Mouse (Mus musculus) embryonic facial prominence, embryonic 12.5 days (tissue): ENCODE data around the gene BC048562. TPM values are rescaled to one million over a fixed set of nuclear protein-coding genes. Genes with fewer than 3 reads are reported as not detected.
A peak's percentile ranks its signal among the peaks of the same experiment; 100 is the strongest.

Experiments used
- ATAC-seq: fragments of 200-750 bp; cut with Nextera tagmentation; 2 replicates; pipeline ENCODE4 v1.8.0; 2017; ENCODE audit not compliant: insufficient number of reproducible peaks, insufficient read depth, low FRiP score, low TSS enrichment
- H3K27ac ChIP-seq: fragments of 300-500 bp; sonication (generic); 2 replicates; pipeline ENCODE4 v1.5.1; 2016; ENCODE audit warnings: mild to moderate bottlenecking
- H3K27me3 ChIP-seq: fragments of 300-500 bp; sonication (generic); 2 replicates; pipeline ENCODE4 v1.6.1; 2016; ENCODE audit warnings: mild to moderate bottlenecking, moderate library complexity
- H3K36me3 ChIP-seq: fragments of 300-500 bp; sonication (generic); 2 replicates; pipeline ENCODE4 v1.6.1; 2016; ENCODE audit warnings: mild to moderate bottlenecking
- H3K4me1 ChIP-seq: fragments of 300-500 bp; sonication (generic); 2 replicates; pipeline ENCODE4 v1.6.1; 2016
- H3K4me2 ChIP-seq: fragments of 300-500 bp; sonication (generic); replicated peaks from 2 replicates; pipeline ENCODE4 v1.6.1; 2016; ENCODE audit warnings: mild to moderate bottlenecking, moderate library complexity
- H3K4me3 ChIP-seq: fragments of 300-500 bp; sonication (generic); 2 replicates; pipeline ENCODE4 v1.5.1; 2016; ENCODE audit warnings: mild to moderate bottlenecking
- H3K9ac ChIP-seq: fragments of 300-500 bp; sonication (generic); 2 replicates; pipeline ENCODE4 v1.6.1; 2016; ENCODE audit warnings: mild to moderate bottlenecking, moderate library complexity
- H3K9me3 ChIP-seq: fragments of 300-500 bp; sonication (generic); 2 replicates; pipeline ENCODE4 v1.6.1; 2016; ENCODE audit warnings: mild to moderate bottlenecking, moderate library complexity
- WGBS: fragments of 180-500 bp; shearing (Covaris S2); methylation state at CpG from one replicate; pipeline ENCODE4 v1.1.7; 2016; 5-methylcytosine and 5-hydroxymethylcytosine counted together
- polyA plus RNA-seq: library from polyadenylated mRNA; unstranded; fragments of >200 nt; fragmentation: Nextera tagmentation; extraction: Ambion mirVana; gene quantifications from 2 replicates; pipeline ENCODE4 v1.2.1, GENCODE M21; 2016

The BC048562 gene
- polyA plus RNA-seq, 1 experiment from 2014 or later = not detected

DNA sequence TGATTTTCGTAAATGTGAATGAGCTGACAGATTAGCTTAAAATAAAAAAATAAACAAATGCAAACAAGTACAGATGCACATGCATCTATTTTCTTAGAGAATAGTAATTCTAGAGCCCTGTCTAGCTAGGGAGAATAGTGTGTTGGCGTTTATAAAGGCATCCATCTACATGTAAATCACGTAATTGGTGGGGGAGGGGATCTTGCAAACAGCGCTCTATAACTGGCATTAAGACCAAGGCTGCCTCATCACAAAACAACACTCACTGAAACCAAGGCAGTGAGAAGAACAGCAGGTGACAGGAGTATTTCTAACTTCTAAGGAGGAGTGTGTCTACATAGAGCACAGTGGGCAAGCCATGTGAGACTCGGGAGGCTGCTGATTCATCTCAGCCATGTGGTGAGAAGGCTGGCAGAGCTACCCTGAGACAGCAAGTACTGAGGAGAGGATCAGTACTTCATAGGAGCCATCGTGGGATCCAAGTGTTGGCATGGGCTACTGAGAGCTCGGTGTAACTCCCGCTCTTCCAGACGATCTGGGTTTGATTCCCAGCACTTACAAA lies 24.8 kb upstream of the BC048562 start:
- Histone ChIP-seq H3K27me3 (no peaks in the 10 kb centered on the region), H3K9me3 (no peaks in the 10 kb centered on the region), H3K36me3 (no peaks in the 10 kb centered on the region), H3K4me2 (no peak overlapping the region), H3K27ac (no peak overlapping the region), H3K4me1 (no peaks in the 10 kb centered on the region), H3K9ac (no peak overlapping the region), H3K4me3 (no peak overlapping the region)
- no peak for ATAC-seq
- 80% methylated on average over 9 of the region's 9 CpGs for WGBS

GRCm38 (mm10) chr9:108412221-108412620 lies 24.1 kb upstream of the BC048562 start:
- Histone ChIP-seq H3K4me2 (no peak overlapping the region), H3K4me3 (no peak overlapping the region), H3K27ac (no peak overlapping the region), H3K9me3 (no peaks in the 10 kb centered on the region), H3K27me3 (no peaks in the 10 kb centered on the region), H3K36me3 (no peaks in the 10 kb centered on the region), H3K9ac (no peak overlapping the region), H3K4me1 (no peaks in the 10 kb centered on the region)
- WGBS = 74% methylated on average over 1 of the region's 1 CpGs
- no peak for ATAC-seq

DNA sequence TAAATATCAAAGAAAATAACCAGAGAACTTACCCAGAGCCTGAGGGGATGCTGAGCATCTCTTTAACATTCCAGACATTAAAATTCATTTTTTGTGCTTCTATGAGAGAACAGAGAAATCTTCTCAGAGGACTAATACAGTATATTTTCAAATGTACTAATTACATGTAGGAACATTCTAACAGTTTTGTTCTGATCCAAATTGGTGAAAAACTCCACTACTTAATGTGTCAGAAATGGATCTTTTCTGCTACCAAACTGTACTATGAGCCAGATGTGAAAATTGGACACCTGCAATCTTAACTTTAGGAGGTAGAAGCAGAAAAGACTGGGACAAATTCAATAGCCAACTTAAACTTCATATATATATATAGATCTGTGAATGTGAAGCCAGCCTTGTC lies 7.9 kb upstream of the BC048562 start, which contains the start of gene Ccdc36:
Gene Ccdc36 (minus strand): TSS at position 101 of the 400 bp plus-strand sequence.
- Histone ChIP-seq H3K9ac (no peak within 1 kb of the TSS), H3K27ac (no peak within 1 kb of the TSS), H3K36me3 (no peaks in the 10 kb centered on the region), H3K9me3 (no peaks in the 10 kb centered on the region), H3K4me2 (no peak within 1 kb of the TSS), H3K27me3 (no peaks in the 10 kb centered on the region), H3K4me3 (no peak within 1 kb of the TSS), H3K4me1 (no peaks in the 10 kb centered on the region)
- no peak for ATAC-seq

DNA sequence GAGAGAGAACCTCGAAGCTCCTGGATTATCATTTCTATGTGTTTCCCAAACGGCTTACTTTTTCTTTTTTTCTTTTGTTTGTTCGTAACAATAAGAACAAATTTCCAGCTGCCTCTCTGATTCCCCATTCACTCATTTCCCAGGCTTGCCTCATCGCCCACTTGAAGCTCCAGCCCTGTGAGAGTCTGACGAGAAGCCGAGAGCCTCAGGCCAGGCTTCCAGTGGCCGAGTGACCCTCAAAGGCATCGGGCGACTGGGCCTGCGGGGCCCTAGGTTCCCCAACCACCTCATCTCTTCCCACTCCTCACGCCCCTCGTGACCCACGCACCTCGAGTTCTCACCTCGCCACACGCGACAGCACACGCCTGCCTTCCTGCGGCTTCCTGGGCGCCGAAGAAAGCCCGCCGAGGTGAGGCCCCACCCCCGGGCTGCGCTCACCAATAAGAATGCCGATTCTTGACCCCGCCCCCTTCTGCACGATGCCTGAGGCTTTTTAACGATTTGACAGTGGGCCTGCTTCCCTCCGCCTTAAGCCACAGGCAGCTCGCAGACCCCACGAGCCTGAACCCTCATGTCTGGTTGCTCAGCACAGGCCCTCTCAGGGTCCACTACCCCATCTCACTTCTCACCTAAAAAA lies 4.7 kb upstream of the BC048562 start:
- H3K9me3 ChIP-seq = no peaks in the 10 kb centered on the region
- no peak overlapping the region for H3K27ac ChIP-seq
- H3K27me3 ChIP-seq = no peaks in the 10 kb centered on the region
- H3K4me2 ChIP-seq = peak overlapping the region; percentile 40
- 0 out of 2 replicates have a peak overlapping the region, but pooled peaks have one; percentile 24 for H3K9ac ChIP-seq
- no peaks in the 10 kb centered on the region for H3K36me3 ChIP-seq
- H3K4me1 ChIP-seq = no peaks in the 10 kb centered on the region
- WGBS = 48% methylated on average over 32 of the region's 32 CpGs
- peak overlapping the region; percentile 20 for H3K4me3 ChIP-seq
- ATAC-seq = no peak

DNA sequence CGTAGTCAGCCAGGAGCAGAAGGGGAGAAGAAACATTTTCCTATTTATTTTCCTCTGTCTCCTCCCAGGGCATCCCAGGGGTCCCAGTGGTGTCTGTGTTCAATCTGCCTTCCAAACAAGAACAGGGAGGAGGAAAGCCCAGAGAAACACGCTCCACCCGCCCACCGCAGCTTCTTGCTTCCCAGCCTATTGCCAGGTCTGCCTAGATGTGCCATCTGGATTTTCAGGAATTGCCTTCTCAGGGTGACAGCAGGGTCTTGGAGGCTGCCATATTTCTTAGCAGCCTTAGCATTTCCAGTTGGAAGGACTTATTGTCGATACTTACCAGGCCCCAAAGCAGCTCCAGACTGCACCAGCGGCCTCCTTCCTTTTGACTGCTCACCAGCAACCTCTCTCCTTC lies 2.9 kb downstream of the BC048562 start:
- no peaks in the 10 kb centered on the region for H3K36me3 ChIP-seq
- H3K9ac ChIP-seq = no peak overlapping the region
- H3K27me3 ChIP-seq = no peaks in the 10 kb centered on the region
- no peaks in the 10 kb centered on the region for H3K9me3 ChIP-seq
- WGBS = 70% methylated on average over 6 of the region's 6 CpGs
- no peak for ATAC-seq
- no peak overlapping the region for H3K4me2 ChIP-seq
- no peaks in the 10 kb centered on the region for H3K4me1 ChIP-seq
- H3K27ac ChIP-seq = no peak overlapping the region
- no peak overlapping the region for H3K4me3 ChIP-seq

- Histone ChIP-seq H3K4me3 (no peak overlapping the region), H3K4me1 (no peaks in the 10 kb centered on the region), H3K27me3 (no peaks in the 10 kb centered on the region), H3K4me2 (no peak overlapping the region), H3K36me3 (no peaks in the 10 kb centered on the region), H3K9me3 (no peaks in the 10 kb centered on the region), H3K27ac (no peak overlapping the region), H3K9ac (no peak overlapping the region)
- 79% methylated on average over 5 of the region's 5 CpGs for WGBS
- ATAC-seq = no peak
Measured at GRCm38 (mm10) chr9:108440485-108440884, 4.2 kb downstream of the BC048562 start.

GRCm38 (mm10) chr9:108441236-108441919 lies 5.1 kb downstream of the BC048562 start:
- Histone ChIP-seq H3K4me1 (no peaks in the 10 kb centered on the region), H3K9me3 (no peaks in the 10 kb centered on the region), H3K36me3 (no peaks in the 10 kb centered on the region), H3K9ac (no peak overlapping the region), H3K4me3 (no peak overlapping the region), H3K27me3 (no peaks in the 10 kb centered on the region), H3K4me2 (no peak overlapping the region), H3K27ac (no peak overlapping the region)
- WGBS = 89% methylated on average over 11 of the region's 11 CpGs
- ATAC-seq = no peak

GRCm38 (mm10) chr9:108445125-108445524 lies 8.8 kb downstream of the BC048562 start:
- Histone ChIP-seq H3K36me3 (peaks cover 14% of the 10 kb centered on the region), H3K27ac (no peak overlapping the region), H3K4me1 (peaks cover 11% of the 10 kb centered on the region), H3K27me3 (no peaks in the 10 kb centered on the region), H3K4me2 (no peak overlapping the region), H3K4me3 (no peak overlapping the region), H3K9ac (no peak overlapping the region), H3K9me3 (no peaks in the 10 kb centered on the region)
- no peak for ATAC-seq
- WGBS = 66% methylated on average over 9 of the region's 9 CpGs

- H3K27me3 ChIP-seq = no peaks in the 10 kb centered on the region
- peak overlapping the region; percentile 83 for H3K27ac ChIP-seq
- H3K4me1 ChIP-seq = peaks cover 38% of the 10 kb centered on the region
- ATAC-seq = peak; percentile 70
- 39% methylated on average over 4 of the region's 4 CpGs for WGBS
- H3K9me3 ChIP-seq = no peaks in the 10 kb centered on the region
- peak overlapping the region; percentile 65 for H3K4me2 ChIP-seq
- H3K36me3 ChIP-seq = peaks cover 14% of the 10 kb centered on the region
- H3K9ac ChIP-seq = peak overlapping the region; percentile 27; the same call in 1 of the 2 replicates
- H3K4me3 ChIP-seq = 0 out of 2 replicates have a peak overlapping the region, but pooled peaks have one; percentile 53
Measured at GRCm38 (mm10) chr9:108449860-108450259, 13.6 kb downstream of the BC048562 start.

DNA sequence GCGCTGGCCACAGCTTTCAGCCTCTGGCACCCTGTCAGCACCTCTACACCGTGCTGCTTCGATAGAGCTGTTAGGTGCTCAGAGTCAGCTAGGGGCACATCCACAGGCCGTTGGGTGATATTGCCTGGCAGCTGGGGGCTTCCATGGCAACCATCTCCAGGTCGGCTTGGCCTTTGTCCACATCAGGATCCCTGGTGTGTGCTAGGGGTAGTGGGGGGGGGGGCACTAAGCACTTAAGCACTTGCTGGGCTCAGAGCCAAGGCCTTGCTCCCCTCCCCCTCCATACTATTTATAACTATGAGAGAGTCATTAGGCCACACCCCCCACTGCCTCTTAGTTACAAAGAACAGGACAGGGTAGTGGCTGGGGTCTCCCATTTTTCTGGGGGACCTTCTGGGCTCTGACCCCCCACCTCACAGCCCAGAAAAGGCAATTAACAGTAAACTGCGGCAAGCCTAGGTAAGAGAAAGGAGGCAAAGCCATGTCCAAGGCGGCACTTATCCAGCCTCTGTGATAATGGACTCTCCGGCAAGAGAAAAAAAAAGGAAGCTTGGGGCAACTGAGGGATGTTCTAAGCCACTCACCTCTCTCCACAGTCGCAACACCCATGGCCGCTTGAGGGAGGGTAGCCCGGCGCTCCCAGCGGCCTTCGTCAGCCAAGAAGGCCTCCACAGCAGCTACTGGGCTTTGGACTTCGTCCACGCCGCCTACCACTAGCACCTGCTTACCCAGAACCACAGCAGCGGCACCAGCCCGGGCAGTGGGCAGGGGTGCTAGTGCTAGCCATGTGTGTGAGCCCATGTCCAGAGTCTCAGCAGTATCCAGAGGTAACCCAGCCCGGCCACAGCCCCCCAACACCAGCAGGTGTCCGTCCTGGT lies 14.2 kb downstream of the BC048562 start:
- ATAC-seq = peak; percentile 18
- peaks cover 38% of the 10 kb centered on the region for H3K4me1 ChIP-seq
- H3K4me2 ChIP-seq = peak overlapping the region; percentile 65
- H3K36me3 ChIP-seq = peaks cover 14% of the 10 kb centered on the region
- 70% methylated on average over 21 of the region's 21 CpGs for WGBS
- H3K27me3 ChIP-seq = no peaks in the 10 kb centered on the region
- peak overlapping the region; percentile 83 for H3K27ac ChIP-seq
- peak overlapping the region; percentile 27 for H3K9ac ChIP-seq
- no peaks in the 10 kb centered on the region for H3K9me3 ChIP-seq
- peak overlapping the region; percentile 53 for H3K4me3 ChIP-seq

DNA sequence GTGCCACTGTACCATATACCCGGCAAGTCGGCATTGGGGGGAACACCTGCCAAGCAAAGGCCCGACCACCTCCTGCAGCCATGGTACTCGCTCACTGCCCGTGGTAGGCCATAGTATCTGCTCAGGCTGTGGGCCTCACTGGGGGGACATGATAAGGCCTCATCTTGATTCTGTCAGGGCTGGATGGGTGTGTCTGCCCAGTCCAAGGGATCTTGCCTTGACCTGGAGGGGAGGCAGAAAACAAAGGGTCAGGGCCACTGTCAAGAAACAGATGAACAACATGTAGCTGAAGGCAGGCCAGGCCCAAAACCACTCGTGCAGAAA lies 14.8 kb downstream of the BC048562 start:
- H3K4me2 ChIP-seq = peak overlapping the region; percentile 65
- H3K27ac ChIP-seq = peak overlapping the region; percentile 83
- H3K36me3 ChIP-seq = peaks cover 14% of the 10 kb centered on the region
- no peaks in the 10 kb centered on the region for H3K9me3 ChIP-seq
- no peak overlapping the region for H3K9ac ChIP-seq
- ATAC-seq = no peak
- 85% methylated on average over 6 of the region's 6 CpGs for WGBS
- H3K4me3 ChIP-seq = peak overlapping the region; percentile 53
- peaks cover 38% of the 10 kb centered on the region for H3K4me1 ChIP-seq
- no peaks in the 10 kb centered on the region for H3K27me3 ChIP-seq
